Mouse (Mus musculus) bone marrow, adult 2 months (tissue): Measurements from ENCODE around the gene Sptbn2.

Experiments used
- CTCF ChIP-seq: fragments of 200-500 bp; IDR thresholded peaks from 2 replicates; pipeline ENCODE4 v1.5.1; 2011; ENCODE audit warnings: low read length, control low read depth; ENCODE audit not compliant: control insufficient read depth, insufficient read depth
- POLR2A ChIP-seq: fragments of 200-500 bp; IDR thresholded peaks from 2 replicates; pipeline ENCODE4 v1.6.1; 2011; ENCODE audit warnings: low read depth, mild to moderate bottlenecking, control low read depth, low read length, borderline replicate concordance; ENCODE audit not compliant: control insufficient read depth

DNA sequence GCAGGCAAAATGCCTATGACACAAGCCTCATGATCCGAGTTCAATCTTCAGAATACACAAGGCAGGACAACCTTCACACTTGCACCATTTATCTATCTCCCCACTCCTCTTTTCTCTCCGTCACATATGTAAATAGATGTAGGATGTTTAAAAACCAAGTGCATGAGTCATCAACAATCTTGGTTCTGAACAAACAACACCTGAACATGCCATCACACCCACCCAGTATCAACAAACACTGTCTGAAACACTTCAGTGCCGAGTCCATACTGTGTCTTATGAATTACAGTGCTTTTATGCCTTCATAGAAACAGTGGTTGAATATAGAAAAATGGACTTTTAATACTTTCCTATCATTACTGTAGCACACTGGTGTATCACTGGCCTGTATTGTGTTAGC is 61.8 kb downstream of the Sptbn2 start:
- TF ChIP-seq POLR2A (no peak), CTCF (no peak)
